Mouse (Mus musculus): ENCODE results near the gene Chd9. TPM values are rescaled to one million over a fixed set of nuclear protein-coding genes. Genes with fewer than 3 reads are reported as not detected.
A peak's percentile ranks its signal among the peaks of the same experiment; 100 is the strongest.
"Not testable (repeated sequence)": the region's sequence is repeated elsewhere in the genome, so short reads cannot be mapped to it uniquely, and the experiment has no call there.

Gene Chd9
- polyA plus RNA-seq, 1 experiment from 2014 or later: 44.7 TPM

DNA sequence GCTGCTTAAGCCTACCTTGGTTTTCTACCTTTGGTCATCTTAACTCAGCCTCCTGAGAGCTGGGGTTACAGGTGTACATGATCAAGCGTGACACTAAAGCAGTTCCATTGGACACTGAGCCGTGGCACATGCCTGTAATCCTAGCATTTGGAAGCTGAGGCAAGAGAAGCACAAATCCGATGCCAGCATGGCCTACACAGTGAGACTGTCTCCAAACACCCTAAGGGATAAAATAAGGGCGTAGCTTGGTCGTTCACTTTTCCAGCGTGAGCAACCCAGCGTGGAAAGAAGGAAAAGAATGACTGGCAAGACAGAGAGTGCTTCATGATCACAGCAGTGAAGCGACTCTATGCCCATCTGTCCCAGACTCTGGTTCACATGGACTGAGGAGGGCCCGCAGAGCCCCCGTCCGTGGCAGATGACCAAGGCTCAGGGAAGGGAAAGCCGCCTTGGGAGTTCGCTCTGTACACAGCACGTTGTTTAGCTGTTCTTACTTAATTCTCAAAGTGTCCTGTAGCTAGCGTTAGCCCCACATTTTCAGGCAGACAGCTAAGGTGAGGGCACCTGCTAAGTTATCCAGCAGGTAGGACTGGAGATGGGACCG is 54.0 kb downstream of the Chd9 start:
- ATAC-seq (replicated peaks; ENCODE audit: insufficient number of reproducible peaks, low FRiP score, low TSS enrichment): no peak

DNA sequence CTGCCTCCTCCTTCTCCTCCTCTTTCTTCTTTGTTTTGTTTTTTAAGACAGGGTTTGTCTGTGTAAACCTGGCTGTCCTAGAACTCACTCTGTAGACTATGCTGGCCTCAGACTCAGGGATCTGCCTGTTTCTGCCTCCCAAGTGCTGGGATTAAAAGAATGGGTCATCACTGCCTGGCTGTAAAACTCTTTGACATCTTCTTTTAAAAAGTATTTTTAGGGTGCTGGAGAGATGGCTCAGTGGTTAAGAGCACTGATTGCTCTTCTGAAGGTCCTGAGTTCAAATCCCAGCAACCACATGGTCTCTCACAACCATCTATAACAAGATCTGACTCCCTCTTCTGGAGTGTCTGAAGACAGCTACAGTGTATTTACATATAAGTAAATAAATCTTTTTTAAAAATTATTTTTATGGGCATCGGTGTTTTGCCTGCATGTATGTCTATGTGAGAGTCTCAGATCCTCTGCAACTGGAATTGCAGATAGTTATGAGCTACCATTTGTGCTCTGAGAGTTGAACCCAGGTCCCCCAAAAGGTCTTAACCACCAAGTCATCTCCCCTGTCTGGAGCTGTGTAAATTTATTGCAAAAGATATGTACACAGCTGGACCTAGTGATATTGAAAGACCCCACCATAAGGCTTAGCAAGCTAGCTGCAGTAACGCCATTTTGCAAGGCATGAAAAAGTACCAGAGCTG is 57.7 kb downstream of the Chd9 start:
- 82% methylated on average over 2 of the region's 2 CpGs for WGBS (ENCODE audit: insufficient replicate concordance)
- H3K27me3 ChIP-seq (ENCODE audit: control insufficient read depth, insufficient read depth, low read length): no peaks in the 10 kb centered on the region
- H3K36me3 ChIP-seq (ENCODE audit: control insufficient read depth, insufficient read depth, low read length): no peaks in the 10 kb centered on the region
- no peak overlapping the region for H3K9ac ChIP-seq (ENCODE audit: low read depth, low read length)
- no peak overlapping the region for H3K27ac ChIP-seq (ENCODE audit: low read depth, low read length)
- no peak for ATAC-seq (replicated peaks; ENCODE audit: insufficient number of reproducible peaks, low FRiP score, low TSS enrichment)
- H3K9me3 ChIP-seq (replicated peaks; ENCODE audit: control insufficient read depth, low read length): no peaks in the 10 kb centered on the region
- no peak overlapping the region for H3K4me2 ChIP-seq
- no peaks in the 10 kb centered on the region for H3K4me1 ChIP-seq (ENCODE audit: control insufficient read depth, insufficient read depth, low read length)
- H3K4me3 ChIP-seq (ENCODE audit: low read depth, low read length): no peak overlapping the region

More for the DNA sequence above, 54.0 kb downstream of the Chd9 start:
- H3K9me3 ChIP-seq (replicated peaks; ENCODE audit: control insufficient read depth, low read length): no peaks in the 10 kb centered on the region
- H3K4me3 ChIP-seq (ENCODE audit: low read depth, low read length): no peak overlapping the region
- WGBS (ENCODE audit: insufficient replicate concordance): 81% methylated on average over 16 of the region's 16 CpGs
- no peaks in the 10 kb centered on the region for H3K36me3 ChIP-seq (ENCODE audit: control insufficient read depth, insufficient read depth, low read length)
- no peak overlapping the region for H3K4me2 ChIP-seq
- peaks cover 8% of the 10 kb centered on the region; the same call in 1 of the 2 replicates for H3K4me1 ChIP-seq (ENCODE audit: control insufficient read depth, insufficient read depth, low read length)
- H3K9ac ChIP-seq (ENCODE audit: low read depth, low read length): no peak overlapping the region
- H3K27ac ChIP-seq (ENCODE audit: low read depth, low read length): no peak overlapping the region
- H3K27me3 ChIP-seq (ENCODE audit: control insufficient read depth, insufficient read depth, low read length): no peaks in the 10 kb centered on the region

GRCm38 (mm10) chr8:90886369-90886712 is 58.2 kb downstream of the Chd9 start:
- not testable (repeated sequence) for H3K9me3 ChIP-seq (replicated peaks; ENCODE audit: control insufficient read depth, low read length); ATAC-seq (replicated peaks; ENCODE audit: insufficient number of reproducible peaks, low FRiP score, low TSS enrichment); H3K27ac ChIP-seq (ENCODE audit: low read depth, low read length); H3K36me3 ChIP-seq (ENCODE audit: control insufficient read depth, insufficient read depth, low read length); H3K4me3 ChIP-seq (ENCODE audit: low read depth, low read length); H3K27me3 ChIP-seq (ENCODE audit: control insufficient read depth, insufficient read depth, low read length); H3K4me2 ChIP-seq; H3K4me1 ChIP-seq (ENCODE audit: control insufficient read depth, insufficient read depth, low read length); H3K9ac ChIP-seq (ENCODE audit: low read depth, low read length)
- no CpG with 5 or more reads among the region's 15 CpGs for WGBS (ENCODE audit: insufficient replicate concordance)

GRCm38 (mm10) chr8:90887328-90887727 is 59.2 kb downstream of the Chd9 start:
- not testable (repeated sequence) for H3K9ac ChIP-seq (ENCODE audit: low read depth, low read length); H3K27ac ChIP-seq (ENCODE audit: low read depth, low read length); H3K9me3 ChIP-seq (replicated peaks; ENCODE audit: control insufficient read depth, low read length); ATAC-seq (replicated peaks; ENCODE audit: insufficient number of reproducible peaks, low FRiP score, low TSS enrichment); H3K27me3 ChIP-seq (ENCODE audit: control insufficient read depth, insufficient read depth, low read length); H3K4me1 ChIP-seq (ENCODE audit: control insufficient read depth, insufficient read depth, low read length); H3K36me3 ChIP-seq (ENCODE audit: control insufficient read depth, insufficient read depth, low read length); H3K4me2 ChIP-seq
- peak overlapping the region; percentile 30; the same call in 1 of the 2 replicates for H3K4me3 ChIP-seq (ENCODE audit: low read depth, low read length)
- no CpG with 5 or more reads among the region's 20 CpGs for WGBS (ENCODE audit: insufficient replicate concordance)

GRCm38 (mm10) chr8:90891872-90892578 is 63.9 kb downstream of the Chd9 start:
- H3K27ac ChIP-seq (ENCODE audit: low read depth, low read length): no peak overlapping the region
- no peaks in the 10 kb centered on the region for H3K36me3 ChIP-seq (ENCODE audit: control insufficient read depth, insufficient read depth, low read length)
- ATAC-seq (replicated peaks; ENCODE audit: insufficient number of reproducible peaks, low FRiP score, low TSS enrichment): no peak
- 82% methylated on average over 6 of the region's 8 CpGs for WGBS (ENCODE audit: insufficient replicate concordance)
- no peak overlapping the region for H3K4me3 ChIP-seq (ENCODE audit: low read depth, low read length)
- H3K4me1 ChIP-seq (ENCODE audit: control insufficient read depth, insufficient read depth, low read length): no peaks in the 10 kb centered on the region
- no peaks in the 10 kb centered on the region for H3K27me3 ChIP-seq (ENCODE audit: control insufficient read depth, insufficient read depth, low read length)
- H3K4me2 ChIP-seq: no peak overlapping the region
- no peaks in the 10 kb centered on the region for H3K9me3 ChIP-seq (replicated peaks; ENCODE audit: control insufficient read depth, low read length)
- H3K9ac ChIP-seq (ENCODE audit: low read depth, low read length): no peak overlapping the region

DNA sequence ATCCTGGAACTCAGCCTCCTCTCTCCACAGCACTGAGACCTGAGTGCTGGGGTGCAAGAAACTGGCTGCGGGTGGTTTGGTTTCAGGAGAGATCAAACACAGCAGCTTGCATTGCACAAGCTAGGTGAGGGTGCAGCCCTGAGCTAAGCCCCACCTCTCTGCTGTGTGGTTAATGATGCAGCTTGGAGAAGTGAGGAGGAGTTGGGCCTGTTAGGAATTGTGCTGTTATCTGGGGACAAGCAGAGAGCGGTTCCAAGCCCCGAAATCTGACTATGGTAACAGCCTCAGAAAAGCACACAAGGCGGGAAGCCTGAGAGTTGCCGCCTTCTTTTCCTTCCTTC is 64.4 kb downstream of the Chd9 start:
- Histone ChIP-seq H3K4me1 (ENCODE audit: control insufficient read depth, insufficient read depth, low read length) (no peaks in the 10 kb centered on the region), H3K27ac (ENCODE audit: low read depth, low read length) (no peak overlapping the region), H3K9ac (ENCODE audit: low read depth, low read length) (no peak overlapping the region), H3K4me3 (ENCODE audit: low read depth, low read length) (no peak overlapping the region), H3K36me3 (ENCODE audit: control insufficient read depth, insufficient read depth, low read length) (no peaks in the 10 kb centered on the region), H3K9me3 (replicated peaks; ENCODE audit: control insufficient read depth, low read length) (no peaks in the 10 kb centered on the region), H3K27me3 (ENCODE audit: control insufficient read depth, insufficient read depth, low read length) (no peaks in the 10 kb centered on the region), H3K4me2 (no peak overlapping the region)
- ATAC-seq (replicated peaks; ENCODE audit: insufficient number of reproducible peaks, low FRiP score, low TSS enrichment): no peak
- 77% methylated on average over 5 of the region's 5 CpGs for WGBS (ENCODE audit: insufficient replicate concordance)

DNA sequence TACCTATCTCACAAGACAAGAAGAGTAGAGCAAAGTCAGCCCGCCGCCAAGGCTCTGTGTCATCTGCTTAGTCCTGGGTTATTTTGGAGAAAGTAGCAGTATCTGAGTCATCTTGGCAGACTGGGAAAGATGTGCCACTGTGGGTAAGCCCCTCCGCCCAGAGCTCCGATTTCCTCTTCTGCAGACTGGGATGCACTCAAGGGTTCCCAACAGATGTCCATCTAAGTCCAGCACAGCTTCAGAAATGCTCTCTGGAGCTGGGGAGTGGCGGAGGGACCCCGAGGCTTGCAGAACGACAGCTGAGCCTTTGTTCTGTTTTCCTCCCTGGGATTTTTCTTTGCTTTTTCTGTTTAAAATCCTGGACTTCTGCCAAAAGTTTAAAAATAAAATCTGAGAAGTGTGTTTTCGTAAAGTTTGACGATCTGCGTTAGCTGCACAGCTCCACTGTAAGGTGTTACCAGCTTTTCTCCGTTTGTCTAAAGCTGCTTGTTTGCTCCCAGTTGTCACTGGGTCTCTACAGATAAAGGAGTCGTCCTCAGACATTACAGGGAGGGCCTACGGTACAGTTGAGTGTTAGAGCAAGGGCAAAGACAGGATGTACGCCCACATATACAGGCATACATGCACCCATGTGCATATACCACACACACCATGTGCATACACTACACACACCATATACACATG is 66.2 kb downstream of the Chd9 start:
- Histone ChIP-seq H3K27me3 (ENCODE audit: control insufficient read depth, insufficient read depth, low read length) (no peaks in the 10 kb centered on the region), H3K27ac (ENCODE audit: low read depth, low read length) (no peak overlapping the region), H3K4me2 (no peak overlapping the region), H3K36me3 (ENCODE audit: control insufficient read depth, insufficient read depth, low read length) (no peaks in the 10 kb centered on the region), H3K4me1 (ENCODE audit: control insufficient read depth, insufficient read depth, low read length) (no peaks in the 10 kb centered on the region), H3K9ac (ENCODE audit: low read depth, low read length) (no peak overlapping the region), H3K4me3 (ENCODE audit: low read depth, low read length) (no peak overlapping the region), H3K9me3 (replicated peaks; ENCODE audit: control insufficient read depth, low read length) (no peaks in the 10 kb centered on the region)
- no peak for ATAC-seq (replicated peaks; ENCODE audit: insufficient number of reproducible peaks, low FRiP score, low TSS enrichment)
- 60% methylated on average over 14 of the region's 14 CpGs for WGBS (ENCODE audit: insufficient replicate concordance)

DNA sequence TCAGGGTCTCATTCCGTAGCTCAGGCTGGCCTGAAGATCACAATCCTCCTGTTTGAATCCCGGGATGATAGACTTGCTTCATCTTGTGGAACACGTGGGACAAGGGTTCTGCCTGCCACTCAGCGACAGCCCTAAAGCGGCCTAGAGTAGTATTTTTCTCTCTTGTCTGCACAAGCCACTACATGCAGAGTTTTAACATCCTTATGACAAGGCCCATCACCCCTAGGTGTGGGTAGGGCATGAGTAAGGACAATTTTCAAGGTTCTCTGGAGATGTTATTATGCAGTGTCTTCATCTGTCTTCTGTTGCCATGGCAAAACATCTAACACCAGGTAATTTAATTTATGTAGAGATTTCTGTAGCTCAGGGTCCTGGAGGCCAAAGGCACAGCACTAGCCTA is 69.2 kb downstream of the Chd9 start:
- Histone ChIP-seq H3K9ac (ENCODE audit: low read depth, low read length) (no peak overlapping the region), H3K9me3 (replicated peaks; ENCODE audit: control insufficient read depth, low read length) (no peaks in the 10 kb centered on the region), H3K27me3 (ENCODE audit: control insufficient read depth, insufficient read depth, low read length) (no peaks in the 10 kb centered on the region), H3K27ac (ENCODE audit: low read depth, low read length) (no peak overlapping the region), H3K4me1 (ENCODE audit: control insufficient read depth, insufficient read depth, low read length) (no peaks in the 10 kb centered on the region), H3K4me2 (no peak overlapping the region), H3K4me3 (ENCODE audit: low read depth, low read length) (no peak overlapping the region), H3K36me3 (ENCODE audit: control insufficient read depth, insufficient read depth, low read length) (no peaks in the 10 kb centered on the region)
- WGBS (ENCODE audit: insufficient replicate concordance): 56% methylated on average over 5 of the region's 5 CpGs
- no peak for ATAC-seq (replicated peaks; ENCODE audit: insufficient number of reproducible peaks, low FRiP score, low TSS enrichment)
